14 mouse cellular contexts compared by ENCODE assay signal in genomic region chr14:54523600-54523999, GRCm38 (mm10). TPM values are rescaled to one million over a fixed set of nuclear protein-coding genes. Genes with fewer than 3 reads are reported as not detected.
DNase-seq lines count a peak whose midpoint lies in the region; ATAC-seq and TF ChIP-seq lines count a peak whose summit lies in the region.
"Had no signal": no experiment of that assay in that cellular context is flagged by ENCODE, and none has a peak within 500 bp of the region (broad histone marks: within the 10 kb centered on the region; RNA-seq: fewer than 3 reads in every experiment).

No protein-coding gene starts in this region.

- no peak overlapping the region for H3K9ac ChIP-seq in intestine, postnatal 0 days (ENCODE audit: low read depth, low read length)
- H3K9ac ChIP-seq in intestine, embryonic 16.5 days (ENCODE audit: low read depth, low read length), result no peak overlapping the region
- H3K9ac ChIP-seq: embryonic facial prominence, embryonic 12.5 days; forebrain, embryonic 12.5 days; intestine, embryonic 15.5 days; lung, embryonic 15.5 days; midbrain, embryonic 15.5 days had no signal

- H3K4me3 ChIP-seq in intestine, postnatal 0 days (ENCODE audit: low read depth, low read length), result no peak overlapping the region
- no peak overlapping the region for H3K4me3 ChIP-seq in intestine, embryonic 16.5 days (ENCODE audit: low read length)
- H3K4me3 ChIP-seq: embryonic facial prominence, embryonic 12.5 days; forebrain, embryonic 12.5 days; intestine, embryonic 15.5 days; lung, embryonic 15.5 days; midbrain, embryonic 15.5 days had no signal

- H3K9me3 ChIP-seq in intestine, postnatal 0 days (ENCODE audit: control insufficient read depth), result no peaks in the 10 kb centered on the region
- no peaks in the 10 kb centered on the region for H3K9me3 ChIP-seq in intestine, embryonic 16.5 days (ENCODE audit: control insufficient read depth, low read length)
- H3K9me3 ChIP-seq: embryonic facial prominence, embryonic 12.5 days; forebrain, embryonic 12.5 days; intestine, embryonic 15.5 days; lung, embryonic 15.5 days; midbrain, embryonic 15.5 days had no signal

- no peaks in the 10 kb centered on the region for H3K36me3 ChIP-seq in intestine, postnatal 0 days (ENCODE audit: control insufficient read depth, insufficient read depth)
- no peaks in the 10 kb centered on the region for H3K36me3 ChIP-seq in intestine, embryonic 16.5 days (ENCODE audit: control insufficient read depth, insufficient read depth, low read length)
- H3K36me3 ChIP-seq: embryonic facial prominence, embryonic 12.5 days; forebrain, embryonic 12.5 days; intestine, embryonic 15.5 days; lung, embryonic 15.5 days; midbrain, embryonic 15.5 days had no signal

- H3K4me2 ChIP-seq in intestine, postnatal 0 days (replicated peaks; ENCODE audit: low read depth), result no peak overlapping the region
- no peak overlapping the region for H3K4me2 ChIP-seq in intestine, embryonic 16.5 days (ENCODE audit: low read depth, low read length)
- H3K4me2 ChIP-seq: embryonic facial prominence, embryonic 12.5 days; forebrain, embryonic 12.5 days; intestine, embryonic 15.5 days; lung, embryonic 15.5 days; midbrain, embryonic 15.5 days had no signal

- WGBS in intestine, postnatal 0 days, result 35% methylated on average over 6 of the region's 6 CpGs
- 36% methylated on average over 6 of the region's 6 CpGs for WGBS in intestine, embryonic 16.5 days

- peak; percentile 60 for TF ChIP-seq CTCF in intestine, postnatal 0 days (IDR thresholded peaks at IDR 0.05; ENCODE audit: low read depth)

- H3K4me1 ChIP-seq in intestine, postnatal 0 days (replicated peaks; ENCODE audit: control insufficient read depth, insufficient read depth, low read length), result no peaks in the 10 kb centered on the region
- H3K4me1 ChIP-seq in intestine, embryonic 16.5 days (ENCODE audit: control insufficient read depth, insufficient read depth, low read length), result peaks cover 13% of the 10 kb centered on the region

- no peaks in the 10 kb centered on the region for H3K27me3 ChIP-seq in intestine, postnatal 0 days (replicated peaks; ENCODE audit: control insufficient read depth, insufficient read depth, low read length)
- H3K27me3 ChIP-seq in intestine, embryonic 16.5 days (replicated peaks; ENCODE audit: control insufficient read depth, insufficient read depth, low read length), result no peaks in the 10 kb centered on the region
- H3K27me3 ChIP-seq: embryonic facial prominence, embryonic 12.5 days; forebrain, embryonic 12.5 days; intestine, embryonic 15.5 days; lung, embryonic 15.5 days; midbrain, embryonic 15.5 days had no signal

- no peak for ATAC-seq in intestine, postnatal 0 days
- ATAC-seq in intestine, embryonic 16.5 days, result no peak
- ATAC-seq: intestine, embryonic 15.5 days; midbrain, embryonic 15.5 days had no signal

- peak; percentile 36 for DNase-seq in thymus, postnatal 0 days (ENCODE audit: low spot score)
- no peak for DNase-seq in thymus, postnatal 10 days (ENCODE audit: low spot score in 2 of 2)
- peak; percentile 22 for DNase-seq in brain, adult 2 months (ENCODE audit: low read depth, low spot score)
- DNase-seq in cerebellum, postnatal 25 days, result no peak
- DNase-seq in c-Kit-positive CD71-positive TER-119-positive erythroid progenitor cells, embryonic 14.5 days (ENCODE audit: low spot score), result no peak
- DNase-seq: adrenal gland, adult 8-10 months; cerebellum, adult 11 months had no signal

- no peak overlapping the region for H3K27ac ChIP-seq in intestine, postnatal 0 days (ENCODE audit: low read depth, low read length)
- H3K27ac ChIP-seq in intestine, embryonic 16.5 days (ENCODE audit: low read length), result no peak overlapping the region
- H3K27ac ChIP-seq: embryonic facial prominence, embryonic 12.5 days; forebrain, embryonic 12.5 days; intestine, embryonic 15.5 days; lung, embryonic 15.5 days; midbrain, embryonic 15.5 days had no signal

RNA-seq across cellular contexts. Expression of gene Prmt5, which starts 6.3 kb away (rescaled TPM):
- 18.1 and 20.9 TPM in 2 replicates for polyA plus RNA-seq in intestine, postnatal 0 days (2015; fragmentation: Nextera tagmentation; extraction: Ambion mirVana)
- 67.2 and 71.8 TPM in 2 replicates for polyA plus RNA-seq in intestine, embryonic 16.5 days (2015; fragmentation: Nextera tagmentation; extraction: Ambion mirVana)
- 62.9 and 64.6 TPM in 2 replicates for polyA plus RNA-seq in thymus, postnatal 0 days (2015; fragmentation: Nextera tagmentation; extraction: Ambion mirVana)

RNA-seq across cellular contexts. Expression of gene Haus4, which starts 30.8 kb away (rescaled TPM):
- 28.2 and 29.4 TPM in 2 replicates for polyA plus RNA-seq in intestine, postnatal 0 days (2015; fragmentation: Nextera tagmentation; extraction: Ambion mirVana)
- 46.9 and 56.0 TPM in 2 replicates for polyA plus RNA-seq in intestine, embryonic 16.5 days (2015; fragmentation: Nextera tagmentation; extraction: Ambion mirVana)
- 111 and 113 TPM in 2 replicates for polyA plus RNA-seq in thymus, postnatal 0 days (2015; fragmentation: Nextera tagmentation; extraction: Ambion mirVana)

RNA-seq across cellular contexts. Expression of gene Rem2, which starts 47.7 kb away (rescaled TPM):
- polyA plus RNA-seq in intestine, postnatal 0 days (2015; fragmentation: Nextera tagmentation; extraction: Ambion mirVana), result 0.78 and 0.89 TPM in 2 replicates
- polyA plus RNA-seq in intestine, embryonic 16.5 days (2015; fragmentation: Nextera tagmentation; extraction: Ambion mirVana), result 1.2 and 1.6 TPM in 2 replicates
- polyA plus RNA-seq in thymus, postnatal 0 days (2015; fragmentation: Nextera tagmentation; extraction: Ambion mirVana), result 1.1 and 2.1 TPM in 2 replicates

RNA-seq across cellular contexts. Expression of gene Ajuba, which starts 53.8 kb away (rescaled TPM):
- 13.1 and 15.1 TPM in 2 replicates for polyA plus RNA-seq in intestine, postnatal 0 days (2015; fragmentation: Nextera tagmentation; extraction: Ambion mirVana)
- polyA plus RNA-seq in intestine, embryonic 16.5 days (2015; fragmentation: Nextera tagmentation; extraction: Ambion mirVana), result 12.9 and 13.1 TPM in 2 replicates
- polyA plus RNA-seq in thymus, postnatal 0 days (2015; fragmentation: Nextera tagmentation; extraction: Ambion mirVana), result 11.9 and 14.9 TPM in 2 replicates

RNA-seq across cellular contexts. Expression of gene Lrp10, which starts 59.7 kb away (rescaled TPM):
- 105 and 108 TPM in 2 replicates for polyA plus RNA-seq in intestine, postnatal 0 days (2015; fragmentation: Nextera tagmentation; extraction: Ambion mirVana)
- polyA plus RNA-seq in intestine, embryonic 16.5 days (2015; fragmentation: Nextera tagmentation; extraction: Ambion mirVana), result 53.4 and 65.3 TPM in 2 replicates
- 88.3 and 93.7 TPM in 2 replicates for polyA plus RNA-seq in thymus, postnatal 0 days (2015; fragmentation: Nextera tagmentation; extraction: Ambion mirVana)

Comparison
In these comparisons a context has a peak if more than half of its experiments do, and no peak if none do; other contexts are left out.
1. DNase-seq: peak in thymus, postnatal 0 days (single experiment) and brain, adult 2 months (single experiment); none in thymus, postnatal 10 days (0 of 2), cerebellum, postnatal 25 days (0 of 2) and c-Kit-positive CD71-positive TER-119-positive erythroid progenitor cells, embryonic 14.5 days (single experiment).